Mouse (Mus musculus) small intestine, adult 2 months (tissue): ENCODE data around the gene Efna1.

Experiments used
- CTCF ChIP-seq: fragments of 200-500 bp; IDR thresholded peaks from 2 replicates; pipeline ENCODE4 v1.5.1; 2012; ENCODE audit warnings: low read depth, mild to moderate bottlenecking, control low read depth, inconsistent platforms, low read length, moderate library complexity, mixed read lengths; ENCODE audit not compliant: insufficient replicate concordance, insufficient read length; ENCODE audit errors: extremely low read depth
- POLR2A ChIP-seq: fragments of 200-500 bp; IDR thresholded peaks from 2 replicates; pipeline ENCODE4 v1.6.1; 2012; ENCODE audit warnings: low read depth, mild to moderate bottlenecking, control low read depth, inconsistent platforms, low read length, moderate library complexity

GRCm38 (mm10) chr3:89225321-89225815, 55.6 kb downstream of the Efna1 start:
- TF ChIP-seq POLR2A (no peak), CTCF (no peak)
